13 mouse cellular contexts compared by ENCODE assay signal in the genomic region with DNA sequence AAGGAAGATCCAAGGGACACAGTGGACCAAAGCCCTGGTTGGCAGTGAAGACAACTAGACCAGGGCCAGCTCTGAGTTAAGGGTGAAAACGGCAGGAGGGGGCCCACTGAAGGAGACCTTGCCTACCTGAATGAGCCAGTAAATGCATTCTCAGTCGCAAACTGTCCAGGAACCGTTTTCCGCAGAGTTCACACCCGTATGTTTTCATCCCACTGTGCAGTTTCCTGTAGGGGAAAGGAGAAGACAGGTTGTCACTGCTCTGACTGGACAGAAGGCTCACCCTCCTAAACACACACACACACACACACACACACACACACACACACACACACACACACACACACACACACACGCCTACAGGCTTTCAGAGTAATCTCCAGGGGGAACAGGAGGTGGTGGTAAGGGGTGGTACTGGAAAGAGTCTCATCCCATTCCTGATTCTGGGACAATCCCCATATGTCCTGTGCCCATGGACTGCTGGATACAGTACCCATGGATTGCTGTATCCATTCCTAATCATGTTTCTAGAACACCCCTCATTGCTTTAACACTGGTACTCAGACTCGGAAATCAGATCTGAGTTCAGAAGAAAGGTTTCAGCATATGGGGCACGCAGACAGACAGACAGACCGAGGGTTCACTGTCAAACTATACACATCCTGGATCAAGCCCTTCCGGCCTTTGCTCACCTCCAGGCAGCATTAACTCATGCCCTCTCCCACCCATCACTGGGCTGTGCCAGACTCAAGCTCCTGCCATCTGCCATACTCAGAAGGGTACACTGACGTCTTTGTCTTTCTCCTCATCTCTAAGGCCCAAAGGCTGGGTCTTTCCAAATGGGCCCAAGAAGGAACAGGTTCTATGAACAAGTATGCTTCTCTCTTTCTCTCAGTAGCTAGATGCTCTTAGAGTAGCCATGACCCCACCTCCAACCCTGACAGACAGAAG.
"Had no signal": no experiment of that assay in that cellular context is flagged by ENCODE, and none has a peak within 500 bp of the region (broad histone marks: within the 10 kb centered on the region; RNA-seq: fewer than 3 reads in every experiment).

No protein-coding gene starts in this region.

- H3K27ac ChIP-seq: midbrain, embryonic 15.5 days; neural tube, embryonic 12.5 days had no signal

- ATAC-seq: midbrain, embryonic 15.5 days had no signal

- H3K4me3 ChIP-seq: limb, embryonic 15.5 days; liver, embryonic 15.5 days; midbrain, embryonic 15.5 days; neural tube, embryonic 12.5 days had no signal

- H3K27me3 ChIP-seq: liver, embryonic 15.5 days; midbrain, embryonic 15.5 days; neural tube, embryonic 12.5 days had no signal

- DNase-seq: kidney, adult 11 months; kidney, adult 9 months; kidney, postnatal 36 days; lung, postnatal 4 days; right cerebral cortex, postnatal 4 days; spleen, adult 18-20 months; thymus, adult 2 months; thymus, postnatal 25 days had no signal

- H3K9ac ChIP-seq: limb, embryonic 15.5 days; liver, embryonic 15.5 days; lung, embryonic 14.5 days; midbrain, embryonic 15.5 days; neural tube, embryonic 12.5 days had no signal

- H3K36me3 ChIP-seq: limb, embryonic 15.5 days; liver, embryonic 15.5 days; midbrain, embryonic 15.5 days; neural tube, embryonic 12.5 days had no signal

- H3K9me3 ChIP-seq: limb, embryonic 15.5 days; liver, embryonic 15.5 days; midbrain, embryonic 15.5 days; neural tube, embryonic 12.5 days had no signal
